Mouse (Mus musculus) stomach, postnatal 0 days (tissue): ENCODE results near the gene Apoc3. TPM values are rescaled to one million over a fixed set of nuclear protein-coding genes. Genes with fewer than 3 reads are reported as not detected.

Source experiments
- ATAC-seq: fragments of 200-750 bp; cut with Nextera tagmentation; 2 replicates; pipeline ENCODE4 v1.8.0; 2017; ENCODE audit not compliant: low FRiP score, low TSS enrichment
- DNase-seq: peaks from one replicate; pipeline ENCODE4 v3.0.0-alpha.2; 2016; ENCODE audit warnings: low spot score
- H3K27ac ChIP-seq: fragments of 300-500 bp; sonication (generic); replicated peaks from 2 replicates; pipeline ENCODE4 v1.5.1; 2014; ENCODE audit warnings: mild to moderate bottlenecking, control low read depth
- H3K27me3 ChIP-seq: fragments of 300-500 bp; sonication (generic); 2 replicates; pipeline ENCODE4 v1.6.1; 2014; ENCODE audit warnings: low read length; ENCODE audit not compliant: control insufficient read depth, insufficient read depth
- H3K36me3 ChIP-seq: fragments of 300-500 bp; sonication (generic); 2 replicates; pipeline ENCODE4 v1.6.1; 2014; ENCODE audit warnings: low read length, mixed read lengths; ENCODE audit not compliant: control insufficient read depth, insufficient read depth
- H3K4me1 ChIP-seq: fragments of 300-500 bp; sonication (generic); replicated peaks from 2 replicates; pipeline ENCODE4 v1.6.1; 2014; ENCODE audit warnings: antibody characterized with exemption; ENCODE audit not compliant: control insufficient read depth, insufficient read depth
- H3K4me2 ChIP-seq: fragments of 300-500 bp; sonication (generic); replicated peaks from 2 replicates; pipeline ENCODE4 v1.6.1; 2014; ENCODE audit warnings: low read depth, mild to moderate bottlenecking, control low read depth, moderate library complexity
- H3K4me3 ChIP-seq: fragments of 300-500 bp; sonication (generic); 2 replicates; pipeline ENCODE4 v1.5.1; 2014; ENCODE audit warnings: low read depth, low read length, control low read depth
- H3K9ac ChIP-seq: fragments of 300-500 bp; sonication (generic); 2 replicates; pipeline ENCODE4 v1.6.1; 2014; ENCODE audit warnings: mild to moderate bottlenecking, low read length, control low read depth, mixed read lengths
- H3K9me3 ChIP-seq: fragments of 300-500 bp; sonication (generic); 2 replicates; pipeline ENCODE4 v1.6.1; 2016; ENCODE audit warnings: low read length; ENCODE audit not compliant: control insufficient read depth
- CTCF ChIP-seq: IDR thresholded peaks from 2 replicates; pipeline ENCODE4 v1.5.1; 2016; ENCODE audit warnings: antibody characterized with exemption, low read depth, mild to moderate bottlenecking, moderate library complexity
- EP300 ChIP-seq: optimal IDR thresholded peaks from 2 replicates; pipeline ENCODE3; 2016; ENCODE audit warnings: antibody characterized with exemption
- WGBS: fragments of 180-500 bp; shearing (Covaris S2); extraction: QIAGEN DNeasy Blood & Tissue Kit; methylation state at CpG from one replicate; pipeline ENCODE4 v1.1.7; 2014; 5-methylcytosine and 5-hydroxymethylcytosine counted together
- polyA plus RNA-seq: library from polyadenylated mRNA; unstranded; fragments of >200 nt; fragmentation: Nextera tagmentation; extraction: Ambion mirVana; gene quantifications from 2 replicates; pipeline ENCODE4 v1.2.1, GENCODE M21; 2015

Apoc3 gene
- polyA plus RNA-seq, 1 experiment from 2014 or later, result 1.2 TPM

- 79% methylated on average over 3 of the region's 3 CpGs for WGBS
- DNase-seq, result no peak
- TF ChIP-seq EP300, result no peak
- TF ChIP-seq CTCF, result no peak
Measured at GRCm38 (mm10) chr9:46227064-46227614, 8.3 kb downstream of the Apoc3 start.

GRCm38 (mm10) chr9:46224945-46225660 lies 10.3 kb downstream of the Apoc3 start:
- TF ChIP-seq CTCF, result no peak
- Histone ChIP-seq H3K4me3 (no peak overlapping the region), H3K27me3 (no peaks in the 10 kb centered on the region), H3K9me3 (no peaks in the 10 kb centered on the region), H3K4me2 (no peak overlapping the region), H3K9ac (no peak overlapping the region), H3K36me3 (peaks cover 4% of the 10 kb centered on the region), H3K27ac (no peak overlapping the region), H3K4me1 (0 out of 2 replicates have a peak, but pooled peaks cover 2% of the 10 kb centered on the region)
- WGBS, result 58% methylated on average over 5 of the region's 5 CpGs
- DNase-seq (no peak), ATAC-seq (no peak)

More at GRCm38 (mm10) chr9:46227064-46227614, 8.3 kb downstream of the Apoc3 start:
- Histone ChIP-seq H3K27ac (no peak overlapping the region), H3K36me3 (no peaks in the 10 kb centered on the region), H3K9ac (no peak overlapping the region), H3K4me1 (0 out of 2 replicates have a peak, but pooled peaks cover 2% of the 10 kb centered on the region), H3K4me3 (no peak overlapping the region), H3K27me3 (no peaks in the 10 kb centered on the region), H3K4me2 (no peak overlapping the region), H3K9me3 (no peaks in the 10 kb centered on the region)
- ATAC-seq, result no peak

- Histone ChIP-seq H3K4me1 (no peaks in the 10 kb centered on the region), H3K27ac (no peak overlapping the region), H3K4me2 (no peak overlapping the region), H3K9ac (no peak overlapping the region), H3K27me3 (no peaks in the 10 kb centered on the region), H3K4me3 (no peak overlapping the region), H3K9me3 (no peaks in the 10 kb centered on the region), H3K36me3 (peaks cover 4% of the 10 kb centered on the region)
- ATAC-seq, result no peak
- no peak for TF ChIP-seq EP300
- WGBS, result 66% methylated on average over 3 of the region's 3 CpGs
- no peak for DNase-seq
Measured at GRCm38 (mm10) chr9:46224101-46224500, 11.3 kb downstream of the Apoc3 start.

DNA sequence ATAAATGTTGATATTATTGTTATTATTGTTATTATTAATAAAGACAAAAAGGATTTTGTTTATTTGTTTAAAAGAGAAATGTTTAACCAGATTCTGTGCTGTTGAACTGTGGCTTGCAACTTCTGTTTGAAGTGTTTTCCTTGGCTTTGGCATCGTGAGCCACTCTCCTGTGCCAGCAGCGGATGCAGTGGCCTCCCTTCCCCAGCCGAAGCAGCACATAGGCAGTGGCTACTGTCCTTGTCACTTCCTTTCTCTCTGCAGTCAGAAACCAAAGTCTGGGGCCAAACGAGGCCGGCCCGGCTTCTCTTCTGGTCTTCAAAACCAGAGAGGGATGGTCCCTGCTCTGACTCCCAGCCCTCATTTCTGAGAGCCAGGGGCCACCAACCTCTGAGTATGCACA lies 12.3 kb downstream of the Apoc3 start:
- DNase-seq, result no peak
- Histone ChIP-seq H3K27ac (no peak overlapping the region), H3K9me3 (no peaks in the 10 kb centered on the region), H3K4me3 (no peak overlapping the region), H3K9ac (no peak overlapping the region), H3K36me3 (peaks cover 4% of the 10 kb centered on the region), H3K4me2 (no peak overlapping the region), H3K4me1 (no peaks in the 10 kb centered on the region), H3K27me3 (no peaks in the 10 kb centered on the region)
- TF ChIP-seq EP300, result no peak
- TF ChIP-seq CTCF, result no peak
- whole genome bisulfite sequencing, result 88% methylated on average over 6 of the region's 6 CpGs
- no peak for ATAC-seq

GRCm38 (mm10) chr9:46218176-46218575 lies 17.3 kb downstream of the Apoc3 start:
- DNase-seq, result no peak
- Histone ChIP-seq H3K9ac (no peak overlapping the region), H3K27ac (no peak overlapping the region), H3K27me3 (no peaks in the 10 kb centered on the region), H3K36me3 (peaks cover 4% of the 10 kb centered on the region), H3K4me1 (no peaks in the 10 kb centered on the region), H3K4me2 (no peak overlapping the region), H3K9me3 (no peaks in the 10 kb centered on the region), H3K4me3 (no peak overlapping the region)
- TF ChIP-seq CTCF (no peak), EP300 (no peak)
- 81% methylated on average over 9 of the region's 9 CpGs for WGBS
- no peak for ATAC-seq

DNA sequence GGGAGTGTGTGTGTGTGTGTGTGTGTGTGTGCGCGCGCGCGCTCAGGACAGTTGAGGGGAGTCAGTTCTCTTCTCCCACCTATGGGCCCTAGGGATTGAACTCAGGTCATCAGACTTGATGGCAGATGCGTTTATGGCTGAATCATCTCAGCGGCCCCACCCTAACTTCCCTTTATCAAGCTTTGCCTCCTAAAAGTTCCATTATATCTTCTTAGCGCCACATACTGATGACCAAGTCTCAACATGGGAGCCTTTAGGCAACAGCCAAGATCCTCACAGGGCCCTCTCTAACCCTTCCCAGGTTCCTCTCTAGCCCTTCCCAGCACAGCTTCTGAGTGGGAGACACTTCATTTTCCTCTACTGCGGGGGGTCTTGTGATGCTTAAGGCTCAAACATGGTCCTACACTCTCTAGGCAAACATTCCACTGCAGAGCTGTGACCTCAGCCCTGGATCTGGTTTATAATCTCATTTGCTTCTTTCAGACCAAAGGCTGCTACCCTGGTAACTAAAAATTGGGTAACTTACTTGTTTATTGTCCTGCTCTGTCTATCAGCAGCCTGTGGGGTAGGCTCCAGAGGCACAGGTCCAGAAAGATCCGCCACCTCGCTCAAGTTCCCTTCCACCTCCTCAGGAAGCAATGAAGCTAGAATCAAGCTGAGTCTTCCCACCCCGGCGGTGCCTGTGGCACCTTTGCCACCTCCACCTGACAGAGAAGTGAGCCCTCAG lies 18.5 kb downstream of the Apoc3 start:
- 90% methylated on average over 13 of the region's 13 CpGs for WGBS
- DNase-seq, result no peak
- no peaks in the 10 kb centered on the region for H3K9me3 ChIP-seq

More for the DNA sequence above, 18.5 kb downstream of the Apoc3 start:
- TF ChIP-seq CTCF, result no peak
- no peak for TF ChIP-seq EP300
- no peak for ATAC-seq
- Histone ChIP-seq H3K4me2 (no peak overlapping the region), H3K27me3 (no peaks in the 10 kb centered on the region), H3K27ac (no peak overlapping the region), H3K4me3 (no peak overlapping the region), H3K4me1 (no peaks in the 10 kb centered on the region), H3K9ac (no peak overlapping the region), H3K36me3 (peaks cover 4% of the 10 kb centered on the region)
